Mouse (Mus musculus): ENCODE measurements around the gene Apip.
A peak's percentile ranks its signal among the peaks of the same experiment; 100 is the strongest.

The Apip gene

GRCm38 (mm10) chr2:103073219-103073982 is at the start of gene Apip, which contains the start of gene Pdhx:
Apip (plus strand) TSS chr2:103073675.
Pdhx (minus strand) TSS chr2:103073513.
- peak; percentile 99 to 100 for DNase-seq

DNA sequence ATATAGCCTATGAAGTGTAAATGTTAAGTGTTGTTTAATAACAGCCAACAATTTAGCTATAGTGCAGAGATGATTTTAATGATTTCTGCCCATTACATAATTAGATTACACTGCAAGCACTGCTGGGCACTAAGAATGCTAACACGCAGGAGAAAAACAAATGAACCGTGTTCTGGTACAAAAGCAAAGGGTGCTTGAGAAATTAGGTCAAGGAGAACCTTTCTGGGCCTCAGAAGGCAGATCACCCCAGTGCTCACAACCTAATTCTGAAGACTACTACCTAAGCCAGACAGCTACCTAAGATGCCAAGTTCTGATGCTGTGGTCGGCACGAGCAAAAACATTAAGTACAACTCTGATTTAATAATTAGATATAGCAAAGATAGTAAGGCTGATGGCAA is 35.6 kb upstream of the Apip start:
- DNase-seq, result no peak

DNA sequence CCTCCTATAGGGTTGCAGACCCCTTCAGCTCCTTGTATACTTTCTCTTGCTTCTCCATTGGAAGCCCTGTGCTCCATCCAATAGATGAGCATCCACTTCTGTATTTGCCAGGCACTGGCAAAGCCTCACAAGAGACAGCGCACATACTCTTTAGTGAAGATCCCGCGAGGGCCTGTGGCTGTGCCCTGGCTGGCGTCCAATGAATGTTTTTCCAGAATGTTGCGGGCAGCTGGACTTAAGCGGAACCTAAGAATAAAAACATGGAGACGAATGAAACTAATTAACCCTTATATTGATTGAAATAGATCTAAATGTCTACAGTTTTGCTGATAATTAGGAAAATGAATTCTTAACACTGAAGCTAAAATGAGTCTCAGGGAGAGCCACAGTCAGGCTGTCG is 32.6 kb upstream of the Apip start:
- DNase-seq, result peak in 1 of 2 experiments; percentile 36

DNA sequence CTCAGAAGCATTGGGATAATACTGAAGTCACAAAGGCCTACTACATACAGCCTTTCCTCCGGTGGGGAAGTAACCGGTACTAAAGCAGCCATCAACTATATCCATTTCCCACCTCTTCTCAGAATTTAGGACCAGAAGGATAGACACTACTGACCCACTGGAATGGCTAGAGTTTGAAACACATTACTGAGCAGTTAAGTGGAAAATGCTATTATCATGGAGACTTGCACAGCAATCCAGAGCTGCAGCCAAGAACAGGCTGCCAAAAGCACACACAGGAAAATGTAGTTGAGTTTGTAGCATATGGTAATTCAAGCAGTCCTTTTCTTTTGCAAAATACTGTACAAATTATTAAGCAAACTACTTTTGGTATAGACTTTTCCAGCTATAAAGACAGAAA is 28.2 kb upstream of the Apip start:
- peak; percentile 33 to 49 for DNase-seq

DNA sequence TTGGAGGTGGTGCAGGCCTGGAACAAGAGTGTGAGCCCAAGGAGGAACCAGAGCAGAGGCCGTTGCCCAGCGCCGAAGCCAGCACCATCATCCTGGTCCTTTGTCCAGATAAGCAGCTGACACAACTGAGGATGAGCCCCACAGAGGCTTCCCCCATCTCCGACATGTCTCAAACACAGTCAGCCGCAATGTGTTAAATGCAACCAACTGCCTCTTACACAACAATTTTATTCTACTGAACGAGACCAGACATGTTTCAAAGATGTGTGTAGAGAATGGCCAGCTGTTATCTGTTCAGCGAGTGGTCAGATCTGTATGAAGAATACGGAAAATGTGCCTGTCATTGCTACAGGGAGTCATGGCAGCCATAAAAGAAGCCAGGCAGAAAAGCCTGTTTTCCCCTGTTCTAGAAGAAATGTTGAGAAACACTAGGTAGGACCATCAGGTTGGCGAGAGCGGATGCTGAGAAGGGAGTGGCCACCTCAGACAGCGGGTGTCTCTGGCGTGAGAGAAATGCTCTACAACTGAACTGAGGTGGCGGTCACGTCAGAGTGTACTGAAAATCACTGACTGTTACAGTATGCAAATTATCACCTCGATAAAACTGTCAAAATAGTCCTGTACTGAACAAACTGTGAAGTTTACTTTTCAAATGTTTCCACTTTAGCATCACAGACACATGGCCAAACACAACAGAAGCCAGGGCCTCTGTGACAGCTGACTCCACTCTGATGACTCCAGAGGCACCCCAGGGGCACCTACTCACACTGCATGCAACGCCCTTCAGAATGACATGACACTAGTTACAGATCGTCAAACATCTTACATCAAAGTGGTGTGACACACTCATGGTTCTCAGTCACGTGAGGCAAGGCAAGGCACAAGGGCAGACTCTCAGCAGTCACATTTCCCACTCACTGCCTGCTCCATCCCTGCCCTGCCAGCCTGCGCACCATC is 21.3 kb upstream of the Apip start:
- no peak for DNase-seq

DNA sequence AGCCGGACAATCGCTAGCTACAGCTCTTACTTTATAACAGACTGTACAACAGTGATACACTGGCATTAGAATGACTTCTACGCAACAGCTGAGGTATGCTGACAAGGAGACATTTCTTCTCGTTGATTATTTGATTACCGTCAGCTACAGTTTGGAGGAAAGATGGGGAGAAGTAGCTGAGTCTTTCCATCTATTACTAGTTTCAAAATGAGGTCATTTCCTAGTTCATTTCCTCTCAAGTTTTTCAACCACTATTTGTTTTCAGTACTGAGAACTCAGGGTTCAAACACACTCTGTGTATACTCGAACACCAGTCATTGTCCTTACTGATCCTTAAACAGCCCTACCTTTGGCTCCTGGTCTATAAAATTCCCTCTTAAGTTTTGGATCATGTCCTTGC is 17.7 kb upstream of the Apip start:
- no peak for DNase-seq

DNA sequence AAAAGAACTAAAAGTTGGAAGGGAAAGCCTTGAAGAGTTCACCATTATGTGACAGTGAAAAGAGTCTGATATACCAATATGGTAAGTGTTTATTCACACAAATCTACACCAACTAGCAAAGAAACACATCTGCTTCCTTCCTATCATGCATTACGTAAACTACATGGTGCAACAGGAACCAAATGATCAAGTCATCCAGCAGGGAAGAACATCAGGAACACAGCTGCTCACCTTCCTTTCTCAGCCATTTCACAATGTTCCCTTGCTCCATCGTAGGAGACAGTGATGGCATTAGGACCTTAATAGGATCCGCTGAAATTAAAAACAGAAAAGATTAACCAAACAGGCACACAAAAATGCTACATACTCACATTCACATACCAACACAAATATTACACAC is 15.2 kb upstream of the Apip start:
- no peak for DNase-seq

GRCm38 (mm10) chr2:103062865-103063264 is 10.6 kb upstream of the Apip start:
- DNase-seq, result peak; percentile 48 to 73

- no peak for DNase-seq
Observed at GRCm38 (mm10) chr2:103066683-103067551, 6.6 kb upstream of the Apip start.

- no peak for DNase-seq
Observed at GRCm38 (mm10) chr2:103067552-103068207, 5.8 kb upstream of the Apip start.

DNA sequence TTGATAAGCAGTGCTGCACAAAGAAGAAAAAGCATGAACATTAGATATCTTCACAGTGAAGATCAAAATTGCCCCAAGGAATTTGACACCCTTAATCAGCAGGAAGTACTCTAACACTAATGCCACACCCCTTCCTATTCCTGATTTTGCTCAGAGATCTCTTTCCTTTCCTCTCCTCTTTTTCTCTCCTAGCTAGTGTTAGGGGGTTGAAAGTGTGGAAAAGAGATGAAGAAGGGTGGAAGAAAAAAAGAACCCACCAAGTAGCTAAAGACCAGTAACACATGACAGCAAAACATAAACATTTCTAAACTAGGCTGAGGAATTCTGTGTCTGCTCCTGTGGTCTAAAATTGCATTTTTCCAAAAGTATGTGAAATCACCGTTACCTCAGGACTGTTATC is 4.9 kb upstream of the Apip start:
- no peak for DNase-seq

DNA sequence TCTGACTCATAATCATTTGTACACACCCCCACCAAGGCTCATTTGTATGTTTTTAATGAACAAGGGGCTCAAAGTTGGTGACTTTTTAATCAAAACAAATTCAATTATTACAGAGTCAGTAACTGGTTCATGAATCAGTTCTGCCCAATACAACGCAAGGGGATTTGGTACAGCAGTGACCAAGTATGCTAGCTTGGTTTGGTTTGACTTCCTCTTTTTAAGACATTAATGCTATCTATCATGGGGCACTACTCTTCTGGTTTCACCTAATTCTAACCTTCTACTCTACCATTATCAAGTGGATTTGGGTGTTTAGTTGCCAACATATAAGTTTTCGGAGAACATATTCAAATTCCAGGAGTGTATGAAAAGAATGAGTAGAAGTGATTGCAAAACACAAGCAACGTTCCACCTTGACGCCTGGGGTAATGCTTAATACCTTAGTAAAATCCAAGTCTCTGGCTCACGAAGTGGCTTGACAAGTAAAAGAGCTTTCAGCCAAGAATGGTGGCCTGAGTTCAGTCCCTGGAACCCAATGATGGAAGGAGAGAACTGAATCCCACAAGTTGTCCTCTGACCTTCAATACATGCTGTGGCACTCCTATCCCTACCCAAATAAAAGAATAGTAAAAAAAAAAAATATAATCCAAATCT is 3.6 kb upstream of the Apip start:
- DNase-seq, result no peak

- DNase-seq, result no peak
Observed at GRCm38 (mm10) chr2:103070586-103070985, 2.9 kb upstream of the Apip start.

- DNase-seq, result no peak
Observed at GRCm38 (mm10) chr2:103081117-103081516, 7.6 kb downstream of the Apip start.

DNA sequence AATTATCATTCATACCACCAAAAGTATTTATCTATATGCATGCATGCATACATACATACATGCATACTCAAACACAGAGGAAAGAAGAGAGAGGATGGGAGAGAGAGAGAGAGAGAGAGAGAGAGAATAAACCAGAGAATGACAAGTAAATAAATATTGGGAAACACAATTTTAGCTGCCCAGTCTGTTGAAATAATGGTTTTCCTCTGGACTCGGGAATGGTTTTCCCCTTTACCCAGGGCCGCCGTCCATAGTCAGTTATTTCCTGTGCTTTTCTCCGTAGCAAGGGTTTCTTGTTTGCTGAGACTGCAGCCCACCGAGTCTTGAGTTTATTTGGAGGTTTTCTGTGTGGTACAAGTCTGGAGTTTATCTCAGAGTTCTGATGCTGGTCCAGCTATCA is 8.2 kb downstream of the Apip start:
- no peak for DNase-seq

DNA sequence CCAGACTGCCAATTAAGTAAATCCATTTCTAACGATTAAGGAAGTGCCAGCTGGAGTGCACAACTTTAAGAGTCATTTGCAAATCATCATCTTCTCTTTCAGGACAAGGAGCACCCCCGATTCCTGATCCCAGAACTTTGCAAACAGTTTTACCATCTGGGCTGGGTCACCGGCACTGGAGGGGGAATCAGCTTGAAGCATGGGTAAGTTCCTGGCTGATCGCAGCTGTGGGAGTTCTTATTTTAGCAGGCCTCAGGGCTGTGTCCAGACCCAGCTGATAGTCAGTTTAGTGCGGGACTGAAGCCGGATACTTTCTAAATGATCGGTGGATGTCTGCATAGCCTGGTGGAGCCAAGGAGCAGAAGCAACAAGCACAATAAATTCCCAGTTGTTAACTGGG is 9.4 kb downstream of the Apip start:
- no peak for DNase-seq

- DNase-seq, result peak in 1 of 2 experiments; percentile 27
Observed at GRCm38 (mm10) chr2:103084451-103084850, 11.0 kb downstream of the Apip start.

DNA sequence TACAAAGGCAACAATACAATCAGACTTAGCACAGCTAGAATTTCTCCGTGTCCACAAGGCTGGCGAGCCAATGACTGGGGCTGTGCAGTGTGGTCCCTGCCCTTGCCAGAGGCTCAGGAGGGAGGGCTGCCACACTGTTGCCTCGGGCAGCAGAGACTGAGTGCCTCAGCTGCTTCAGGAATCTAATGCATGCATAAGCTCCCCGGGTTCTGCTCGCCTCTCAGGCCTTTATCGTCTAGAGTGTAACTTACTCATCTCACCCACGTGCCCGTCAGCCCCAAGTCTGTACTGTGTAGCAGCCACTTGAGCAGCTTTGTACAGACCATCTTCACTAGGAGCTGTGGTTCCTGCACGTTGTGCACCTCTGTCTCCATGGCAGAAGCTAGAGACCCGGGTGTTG is 12.2 kb downstream of the Apip start:
- DNase-seq, result no peak

DNA sequence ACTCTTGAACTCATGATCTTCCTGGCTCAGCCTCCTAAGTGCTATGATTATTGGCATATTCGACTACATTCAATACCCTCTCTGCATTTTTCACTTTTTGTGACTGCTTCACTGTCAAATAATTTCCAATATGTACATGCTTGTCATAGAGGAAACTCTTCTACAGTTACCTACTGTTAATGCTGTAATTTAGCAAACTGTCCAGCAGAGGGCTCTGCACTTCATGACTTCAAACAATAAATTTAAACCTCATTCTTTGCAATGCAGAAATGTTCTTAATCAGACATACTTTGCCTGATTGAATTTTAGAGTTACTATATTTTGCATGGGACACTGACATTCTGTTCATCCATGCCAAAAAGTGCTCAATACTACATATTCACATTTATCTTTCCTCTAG is 13.0 kb downstream of the Apip start:
- peak in 1 of 2 experiments; percentile 31 for DNase-seq

- peak in 1 of 2 experiments; percentile 18 for DNase-seq
Observed at GRCm38 (mm10) chr2:103088099-103088498, 14.6 kb downstream of the Apip start.

DNA sequence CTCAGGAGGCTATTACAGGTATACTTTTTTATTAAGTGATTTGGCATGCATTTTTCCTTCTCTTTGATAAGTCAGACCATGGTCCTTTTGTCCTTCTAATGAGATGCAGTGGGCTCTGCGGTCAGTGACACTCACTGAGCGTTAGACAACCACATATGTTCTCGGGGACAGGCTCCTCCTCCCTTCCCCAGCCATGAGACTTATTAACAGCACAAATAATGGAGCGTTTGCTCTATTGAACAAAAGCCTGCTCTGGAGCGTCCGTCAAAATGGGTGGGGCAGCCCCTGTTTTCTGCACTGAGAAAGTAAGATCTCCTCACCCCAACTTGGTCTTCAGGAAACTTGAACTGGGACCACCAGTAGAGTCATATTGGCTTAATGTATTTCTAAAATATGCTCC is 16.0 kb downstream of the Apip start:
- DNase-seq, result no peak

DNA sequence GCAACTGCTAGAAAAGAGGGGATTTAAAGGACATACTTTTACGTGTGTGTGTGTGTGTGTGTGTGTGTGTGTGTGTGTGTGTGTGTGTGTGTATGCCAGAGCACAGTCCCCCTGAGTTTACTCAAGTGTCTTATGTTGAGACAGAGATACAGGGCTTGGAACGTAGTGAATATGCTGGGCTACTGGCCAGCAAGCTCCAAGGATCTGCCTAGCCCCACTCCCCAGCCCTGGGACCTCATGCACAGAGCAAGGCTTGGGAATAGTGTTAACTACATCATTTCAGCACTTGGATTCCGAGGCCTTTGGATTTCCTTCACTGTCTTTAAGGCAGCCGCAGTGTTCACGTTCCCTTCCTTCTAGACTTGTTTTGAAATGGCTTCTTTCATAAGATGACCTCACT is 29.1 kb downstream of the Apip start:
- no peak for DNase-seq
